Mouse (Mus musculus) ES-E14 (cell line): ENCODE data around the gene Gm3625. TPM values are rescaled to one million over a fixed set of nuclear protein-coding genes. Genes with fewer than 3 reads are reported as not detected.

Experiments
- DNase-seq: peaks from one replicate; pipeline ENCODE4 v3.0.0-alpha.2; 2013; ENCODE audit warnings: low read depth, low spot score
- H3K27ac ChIP-seq: 2 replicates; pipeline ENCODE4 v1.5.1; 2012; ENCODE audit warnings: low read depth, mild to moderate bottlenecking, low read length, moderate library complexity, mixed read lengths; ENCODE audit not compliant: poor library complexity, insufficient read depth, severe bottlenecking
- H3K36me3 ChIP-seq: 2 replicates; pipeline ENCODE4 v1.6.1; 2012; ENCODE audit warnings: mild to moderate bottlenecking, low read length, moderate library complexity, mixed read lengths; ENCODE audit not compliant: control insufficient read depth, poor library complexity, insufficient read depth, severe bottlenecking
- H3K4me1 ChIP-seq, 2 experiments: fragments of 150-350 bp in 1 of 2; sonication (generic) in 1 of 2; 2 replicates each; pipeline ENCODE4 v1.6.1; 2012; ENCODE audit warnings: low read length in 2 of 2, mild to moderate bottlenecking in 1 of 2, mixed read lengths in 1 of 2; ENCODE audit not compliant: control insufficient read depth in 2 of 2, insufficient read depth in 2 of 2, poor library complexity in 1 of 2
- H3K4me3 ChIP-seq, 2 experiments: fragments of 150-350 bp in 1 of 2; sonication (generic) in 1 of 2; 2 replicates each; pipeline ENCODE4 v1.5.1; 2012; ENCODE audit warnings: low read length in 2 of 2, low read depth in 1 of 2, mild to moderate bottlenecking in 1 of 2, mixed read lengths in 1 of 2; ENCODE audit not compliant: insufficient read depth in 1 of 2, poor library complexity in 1 of 2, severe bottlenecking in 1 of 2
- H3K9ac ChIP-seq: 2 replicates; pipeline ENCODE4 v1.6.1; 2012; ENCODE audit warnings: low read depth, mild to moderate bottlenecking, low read length, mixed read lengths; ENCODE audit not compliant: poor library complexity, insufficient read depth, severe bottlenecking
- H3K9me3 ChIP-seq: fragments of 150-350 bp; sonication (generic); 2 replicates; pipeline ENCODE4 v1.6.1; 2012; ENCODE audit warnings: low read depth, mild to moderate bottlenecking, low read length; ENCODE audit not compliant: control insufficient read depth, insufficient read depth
- CHD2 ChIP-seq: IDR thresholded peaks from 2 replicates; pipeline ENCODE4 v1.6.1; 2014; ENCODE audit warnings: mild to moderate bottlenecking, low read depth, low read length, inconsistent platforms
- HCFC1 ChIP-seq: IDR thresholded peaks from 2 replicates; pipeline ENCODE4 v1.6.1; 2012; ENCODE audit warnings: low read length, inconsistent platforms, borderline replicate concordance; ENCODE audit not compliant: insufficient read depth
- MAFK ChIP-seq: IDR thresholded peaks from 2 replicates; pipeline ENCODE4 v1.6.1; 2014; ENCODE audit warnings: mild to moderate bottlenecking, low read depth, low read length, inconsistent platforms; ENCODE audit not compliant: insufficient read depth
- ZC3H11A ChIP-seq: IDR thresholded peaks from 2 replicates; pipeline ENCODE4 v1.6.1; 2012; ENCODE audit warnings: low read depth, mild to moderate bottlenecking, inconsistent platforms, low read length, borderline replicate concordance
- ZNF384 ChIP-seq: IDR thresholded peaks from 2 replicates; pipeline ENCODE4 v1.6.1; 2012; ENCODE audit warnings: low read depth, low read length, inconsistent platforms
- in situ Hi-C, 2 experiments: fragments of 600-800 bp; cut with MboI; formaldehyde crosslinking; loops; one replicate each; pipeline ENCODE4 v1.15.1; 2025; ENCODE audit warnings: low sequenced_read_pairs in 2 of 2, inconsistent platforms in 1 of 2; ENCODE audit not compliant: unreplicated experiment in 2 of 2
- total RNA-seq: library from RNA; depleted of rRNA; stranded (reverse); fragments of 300-350 nt; gene quantifications from 2 replicates; pipeline ENCODE4 v1.2.3, GENCODE M21; 2012

Gene Gm3625
- total RNA-seq, 1 experiment, result not detected

DNA sequence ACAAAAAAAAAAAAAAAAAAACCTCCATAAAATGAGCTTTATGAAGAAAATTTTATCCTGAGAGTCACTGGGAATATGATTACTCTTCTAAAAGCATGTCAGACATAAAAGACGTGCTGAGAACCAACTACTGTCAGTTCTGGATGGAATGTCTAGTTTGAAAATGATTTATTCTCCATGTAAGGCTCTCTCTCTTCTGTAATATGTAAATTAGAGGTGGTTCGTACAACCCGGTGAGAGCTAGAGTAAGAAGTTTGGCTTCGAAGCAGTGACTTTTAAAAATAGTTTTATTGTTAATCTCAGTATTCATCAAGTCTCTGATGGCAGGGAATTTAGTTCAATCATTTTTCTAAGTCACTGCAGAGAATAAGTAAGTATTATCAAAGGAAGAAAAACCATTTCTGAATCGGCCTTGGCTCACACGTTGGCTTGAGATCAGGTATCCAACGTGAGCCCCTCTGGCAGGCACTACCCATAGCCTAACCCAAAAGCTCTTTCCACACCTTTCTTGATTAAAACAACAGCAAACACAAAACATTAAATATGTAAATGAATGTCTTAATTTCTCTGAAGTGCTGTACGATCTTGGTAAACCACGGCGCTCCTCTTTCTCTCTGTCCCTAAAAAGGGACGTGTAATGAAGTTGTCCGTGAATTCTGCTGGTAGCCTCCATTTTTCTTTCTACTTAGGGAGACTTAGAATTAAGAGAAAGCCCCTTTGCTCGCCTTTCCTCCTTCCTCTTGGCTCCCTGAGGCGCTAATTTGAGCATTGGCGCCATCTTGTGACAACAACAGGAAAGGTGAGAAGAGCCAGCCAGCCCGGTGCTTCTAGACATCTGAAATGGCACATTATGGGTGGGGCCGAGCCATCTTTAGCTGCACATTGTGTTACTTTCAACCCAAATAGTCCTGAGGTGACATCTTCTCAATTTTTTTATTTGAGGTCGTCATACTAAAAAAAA, 44.4 kb downstream of the Gm3625 start:
- Histone ChIP-seq H3K27ac (no peak overlapping the region), H3K36me3 (no peaks in the 10 kb centered on the region), H3K9me3 (no peaks in the 10 kb centered on the region), H3K4me1 (peaks cover 0 to 6% of the 10 kb centered on the region in 2 experiments; a peak in 3 of 4 replicates), H3K9ac (no peak overlapping the region), H3K4me3 (0 out of 4 replicates have a peak overlapping the region, but pooled peaks of 1 of the 2 experiments have one; percentile 5)
- in situ Hi-C loops, result loop anchor here in 1 of 2 experiments (10.0 kb wide), 1 partner anchor 444 kb away; no protein-coding TSS in a partner anchor
- TF ChIP-seq ZC3H11A (peak; percentile 77), HCFC1 (no peak)
- peak; percentile 85 for DNase-seq

DNA sequence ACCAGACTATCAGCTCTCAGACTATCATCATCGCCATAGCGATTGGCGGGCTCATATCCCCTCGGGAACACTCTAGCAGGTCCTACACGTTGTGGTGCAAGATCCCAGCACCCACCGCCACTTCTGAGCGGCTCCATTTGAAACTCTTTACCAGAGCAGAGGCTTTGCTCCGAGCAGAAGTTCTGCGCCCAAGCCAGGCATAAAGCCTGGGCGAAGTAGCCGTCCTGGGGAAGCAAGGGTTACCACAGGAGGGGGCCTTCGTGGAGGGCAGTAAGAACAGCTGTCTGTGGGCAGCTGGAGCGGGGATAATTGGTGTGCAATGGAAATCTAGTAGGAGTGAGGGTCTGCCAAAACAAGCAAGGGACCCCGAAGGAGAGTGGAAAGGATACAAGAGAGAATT, 45.2 kb downstream of the Gm3625 start:
- DNase-seq, result no peak
- Histone ChIP-seq H3K4me3 (peak overlapping the region; percentile 35 to 47; a peak in 3 of 4 replicates), H3K4me1 (peaks cover 0 to 6% of the 10 kb centered on the region in 2 experiments; a peak in 3 of 4 replicates), H3K9me3 (no peaks in the 10 kb centered on the region), H3K9ac (peak overlapping the region; percentile 33; the same call in 1 of the 2 replicates), H3K27ac (no peak overlapping the region), H3K36me3 (no peaks in the 10 kb centered on the region)
- in situ Hi-C loops, result loop anchor here in 1 of 2 experiments (10.0 kb wide), 1 partner anchor 443 kb away; no protein-coding TSS in a partner anchor
- TF ChIP-seq HCFC1 (no peak), ZC3H11A (no peak), CHD2 (no peak), ZNF384 (no peak), MAFK (no peak)

DNA sequence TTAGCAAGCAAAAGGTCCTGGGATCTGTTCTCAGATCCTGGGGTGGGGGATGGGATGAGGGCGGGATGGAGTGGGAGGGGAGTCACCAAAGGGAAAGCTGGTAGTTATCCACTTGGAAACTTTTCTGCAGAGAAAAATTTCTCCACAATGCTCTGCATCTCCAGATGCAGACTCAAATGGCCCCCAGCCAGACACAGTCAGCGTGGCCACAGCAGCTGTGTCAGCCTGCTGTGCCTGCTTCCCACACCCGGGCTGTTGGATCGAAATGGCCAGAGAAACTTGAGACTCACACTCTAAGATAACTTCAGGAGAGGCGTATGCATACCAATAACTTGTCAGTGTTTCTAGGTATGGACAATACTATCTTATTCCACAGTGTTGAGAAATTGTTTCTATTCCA, 46.2 kb downstream of the Gm3625 start:
- Histone ChIP-seq H3K9ac (no peak overlapping the region), H3K27ac (no peak overlapping the region), H3K4me3 (no peak overlapping the region), H3K4me1 (peaks cover 0 to 2% of the 10 kb centered on the region in 2 experiments; a peak in 2 of 4 replicates), H3K9me3 (no peaks in the 10 kb centered on the region), H3K36me3 (no peaks in the 10 kb centered on the region)
- DNase-seq, result no peak
- TF ChIP-seq ZNF384 (no peak), CHD2 (no peak), HCFC1 (no peak)
- in situ Hi-C loops, result loop anchor here in 1 of 2 experiments (10.0 kb wide), 1 partner anchor 442 kb away; no protein-coding TSS in a partner anchor

DNA sequence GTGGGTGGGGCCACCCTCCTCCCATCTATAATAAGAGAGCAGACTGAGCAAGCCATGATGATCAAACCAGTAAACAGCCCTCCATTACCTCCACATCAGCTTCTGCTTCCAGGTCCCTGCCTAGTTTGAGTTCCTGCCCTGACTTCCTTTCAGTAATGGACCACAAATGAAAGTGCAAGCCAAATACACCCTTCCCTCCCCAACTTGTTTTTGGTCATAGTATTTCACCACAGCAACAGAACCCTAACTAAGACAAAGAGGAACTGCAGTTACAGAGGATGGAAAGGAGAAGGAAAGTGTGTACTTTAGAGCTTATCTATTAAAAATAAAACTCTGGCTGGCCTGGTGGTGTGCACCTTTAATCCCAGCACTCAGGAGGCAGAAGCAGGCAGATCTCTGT, 47.3 kb downstream of the Gm3625 start:
- DNase-seq, result no peak
- Histone ChIP-seq H3K9me3 (no peaks in the 10 kb centered on the region), H3K27ac (no peak overlapping the region), H3K9ac (no peak overlapping the region), H3K4me3 (no peak overlapping the region), H3K36me3 (no peaks in the 10 kb centered on the region), H3K4me1 (peaks cover 0 to 2% of the 10 kb centered on the region in 2 experiments; a peak in 2 of 4 replicates)
- in situ Hi-C loops, result loop anchor here in 1 of 2 experiments (10.0 kb wide), 1 partner anchor 441 kb away; no protein-coding TSS in a partner anchor
- TF ChIP-seq HCFC1, result no peak
- TF ChIP-seq ZNF384, result no peak
- TF ChIP-seq CHD2, result no peak
- TF ChIP-seq MAFK, result no peak
- TF ChIP-seq ZC3H11A, result no peak
